In the genomic region with DNA sequence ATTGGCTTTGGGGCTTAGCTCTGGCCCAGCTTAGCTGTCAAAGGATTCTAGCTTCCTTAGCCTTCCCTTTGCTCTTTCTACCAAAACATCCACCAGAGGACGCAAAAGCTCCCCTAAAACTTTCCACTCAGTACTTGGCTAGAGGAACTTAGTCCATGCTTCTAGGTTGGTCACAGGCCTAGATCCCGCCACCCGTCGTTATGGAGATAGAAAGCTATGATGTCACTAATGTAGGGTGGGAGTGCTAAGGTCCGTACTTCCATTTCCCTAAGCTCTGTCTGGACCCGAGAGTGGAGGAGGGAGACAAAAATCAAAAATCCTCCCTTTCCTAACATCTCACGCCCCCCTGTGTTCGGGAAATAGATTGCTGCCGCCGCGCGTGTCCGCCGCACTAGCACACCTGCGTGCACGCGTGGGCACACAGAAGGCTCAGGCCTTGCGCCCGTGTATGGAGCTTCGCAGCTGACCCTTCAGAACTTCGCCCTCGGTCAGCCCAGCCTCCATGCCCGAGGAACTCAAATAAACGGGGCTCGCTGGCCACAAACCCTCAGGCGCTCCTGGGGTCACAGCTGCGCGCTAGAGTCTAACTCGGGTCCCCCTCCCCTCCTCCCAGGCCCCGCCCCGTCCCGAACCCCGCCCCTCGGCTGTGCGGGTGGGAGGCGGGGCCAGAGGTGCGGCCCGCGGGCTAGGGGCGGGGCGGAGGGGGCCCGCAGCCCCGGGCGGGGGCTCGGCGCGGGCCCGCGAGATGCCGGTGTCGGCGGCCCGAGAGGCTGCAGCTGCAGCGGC, we compare ENCODE assay signal across 8 mouse cellular contexts. TPM values are rescaled to one million over a fixed set of nuclear protein-coding genes. Genes with fewer than 3 reads are reported as not detected.
A peak's percentile ranks its signal among the peaks of the same experiment; 100 is the strongest.
DNase-seq lines count a peak whose midpoint lies in the region; ATAC-seq and TF ChIP-seq lines count a peak whose summit lies in the region.

No protein-coding gene starts in this region.

- TF ChIP-seq CTCF in intestine, postnatal 0 days (IDR thresholded peaks at IDR 0.05; ENCODE audit: low read depth) = peak; percentile 82

- peaks cover 42% of the 10 kb centered on the region for H3K27me3 ChIP-seq in embryonic facial prominence, embryonic 10.5 days (replicated peaks; ENCODE audit: low read depth, poor library complexity, severe bottlenecking)
- no peaks in the 10 kb centered on the region for H3K27me3 ChIP-seq in intestine, postnatal 0 days (replicated peaks; ENCODE audit: control insufficient read depth, insufficient read depth, low read length)

- H3K4me1 ChIP-seq in embryonic facial prominence, embryonic 10.5 days = peaks cover 86% of the 10 kb centered on the region
- 0 out of 2 replicates have a peak, but pooled peaks cover 7% of the 10 kb centered on the region for H3K4me1 ChIP-seq in intestine, postnatal 0 days (replicated peaks; ENCODE audit: control insufficient read depth, insufficient read depth, low read length)

- intact Hi-C loops in left cerebral cortex, postnatal 25 days (cut with DNase I) = loop anchor here (2.0 kb wide), 2 partner anchors 77 to 85 kb away; partner anchors contain the start of gene Nbr1

- H3K4me3 ChIP-seq in embryonic facial prominence, embryonic 10.5 days = peak overlapping the region; percentile 90
- peak overlapping the region; percentile 76 for H3K4me3 ChIP-seq in intestine, postnatal 0 days (ENCODE audit: low read depth, low read length)

- no peaks in the 10 kb centered on the region for H3K9me3 ChIP-seq in embryonic facial prominence, embryonic 10.5 days
- no peaks in the 10 kb centered on the region for H3K9me3 ChIP-seq in intestine, postnatal 0 days (ENCODE audit: control insufficient read depth)

- peak overlapping the region; percentile 88 for H3K27ac ChIP-seq in embryonic facial prominence, embryonic 10.5 days (replicated peaks)
- peak overlapping the region; percentile 68 for H3K27ac ChIP-seq in intestine, postnatal 0 days (ENCODE audit: low read depth, low read length)

- peak; percentile 79 for DNase-seq in adrenal gland, adult 8-10 months
- DNase-seq in embryonic facial prominence, embryonic 10.5 days (ENCODE audit: low spot score) = peak; percentile 89
- peak; percentile 70 to 81 for DNase-seq in left cerebral cortex, postnatal 25 days (ENCODE audit: low spot score in 2 of 2)
- peak; percentile 55 for DNase-seq in right cerebral cortex, postnatal 14 days

- ATAC-seq in granulocyte monocyte progenitor cell, adult 5-6 weeks (replicated peaks; ENCODE audit: poor library complexity, severe bottlenecking) = peak; percentile 44
- ATAC-seq in intestine, postnatal 0 days = peak; percentile 58
- peak; percentile 34 for ATAC-seq in megakaryocyte-erythroid progenitor cell, adult 5-6 weeks (replicated peaks; ENCODE audit: low FRiP score, low TSS enrichment, poor library complexity, severe bottlenecking)
- no peak for ATAC-seq in erythroid progenitor cell, adult 5-6 weeks (replicated peaks; ENCODE audit: low FRiP score, poor library complexity, severe bottlenecking)

- peak overlapping the region; percentile 99 for H3K4me2 ChIP-seq in intestine, postnatal 0 days (replicated peaks; ENCODE audit: low read depth)

- peaks cover 7% of the 10 kb centered on the region; the same call in 1 of the 2 replicates for H3K36me3 ChIP-seq in embryonic facial prominence, embryonic 10.5 days (replicated peaks)
- peaks cover 1% of the 10 kb centered on the region; the same call in 1 of the 2 replicates for H3K36me3 ChIP-seq in intestine, postnatal 0 days (ENCODE audit: control insufficient read depth, insufficient read depth)

- peak overlapping the region; percentile 68 for H3K9ac ChIP-seq in intestine, postnatal 0 days (ENCODE audit: low read depth, low read length)

- under 1% methylated on average over 54 of the region's 54 CpGs for whole genome bisulfite sequencing in embryonic facial prominence, embryonic 10.5 days
- under 1% methylated on average over 46 of the region's 54 CpGs for WGBS in intestine, postnatal 0 days

RNA-seq across cellular contexts. Expression of gene Vat1, which starts 1.6 kb away (rescaled TPM):
- total RNA-seq in adrenal gland, adult 8-10 months (2022) = 100 to 1,000 TPM; 135 to 192 (median 171) TPM
- 21.3 and 29.6 TPM in 2 replicates for polyA plus RNA-seq in embryonic facial prominence, embryonic 10.5 days (2016; fragmentation: Nextera tagmentation; extraction: Ambion mirVana)
- 77.1 and 85.8 TPM in 2 replicates for total RNA-seq in granulocyte monocyte progenitor cell, adult 5-6 weeks (2014; fragmentation: Nextera tagmentation)
- 56.3 and 66.2 TPM in 2 replicates for total RNA-seq in granulocyte monocyte progenitor cell, adult 5-6 weeks (2017)
- 94.5 and 95.6 TPM in 2 replicates for polyA plus RNA-seq in intestine, postnatal 0 days (2015; fragmentation: Nextera tagmentation; extraction: Ambion mirVana)
- total RNA-seq in left cerebral cortex, postnatal 25 days (2021) = 10 to 100 TPM; 36.7 to 39.9 TPM
- total RNA-seq in megakaryocyte-erythroid progenitor cell, adult 5-6 weeks (2014; fragmentation: Nextera tagmentation) = 6.5 and 7.4 TPM in 2 replicates
- 3.3 and 5.4 TPM in 2 replicates for total RNA-seq in megakaryocyte-erythroid progenitor cell, adult 5-6 weeks (2017)
- total RNA-seq in erythroid progenitor cell, adult 5-6 weeks (2015; ENCODE audit: low replicate concordance) = 9.0 and 13.4 TPM in 2 replicates
- total RNA-seq in erythroid progenitor cell, adult 5-6 weeks (2017; ENCODE audit: low replicate concordance) = 4.7 and 6.1 TPM in 2 replicates

RNA-seq across cellular contexts. Expression of gene Rnd2, which starts 2.9 kb away (rescaled TPM):
- total RNA-seq in adrenal gland, adult 8-10 months (2022) = 10 to 100 TPM in 3 of 4 experiments, 1 to 10 TPM in 1; 9.2 to 23.8 (median 16.2) TPM
- polyA plus RNA-seq in embryonic facial prominence, embryonic 10.5 days (2016; fragmentation: Nextera tagmentation; extraction: Ambion mirVana) = 16.5 and 31.6 TPM in 2 replicates
- total RNA-seq in granulocyte monocyte progenitor cell, adult 5-6 weeks (2014; fragmentation: Nextera tagmentation) = 1.4 and 3.0 TPM in 2 replicates
- total RNA-seq in granulocyte monocyte progenitor cell, adult 5-6 weeks (2017) = 0.52 and 2.2 TPM in 2 replicates
- 27.8 and 31.9 TPM in 2 replicates for polyA plus RNA-seq in intestine, postnatal 0 days (2015; fragmentation: Nextera tagmentation; extraction: Ambion mirVana)
- total RNA-seq in left cerebral cortex, postnatal 25 days (2021) = 100 to 1,000 TPM; 149 to 175 TPM
- total RNA-seq in megakaryocyte-erythroid progenitor cell, adult 5-6 weeks (2014; fragmentation: Nextera tagmentation) = 1.6 and 7.2 TPM in 2 replicates
- 3.5 and 3.8 TPM in 2 replicates for total RNA-seq in megakaryocyte-erythroid progenitor cell, adult 5-6 weeks (2017)
- total RNA-seq in erythroid progenitor cell, adult 5-6 weeks (2015; ENCODE audit: low replicate concordance) = not detected in 2 replicates
- not detected in 2 replicates for total RNA-seq in erythroid progenitor cell, adult 5-6 weeks (2017; ENCODE audit: low replicate concordance)

RNA-seq across cellular contexts. Expression of gene Ifi35, which starts 19.5 kb away (rescaled TPM):
- 10 to 100 TPM; 34.4 to 50.3 (median 46.5) TPM for total RNA-seq in adrenal gland, adult 8-10 months (2022)
- polyA plus RNA-seq in embryonic facial prominence, embryonic 10.5 days (2016; fragmentation: Nextera tagmentation; extraction: Ambion mirVana) = 2.1 and 3.1 TPM in 2 replicates
- total RNA-seq in granulocyte monocyte progenitor cell, adult 5-6 weeks (2014; fragmentation: Nextera tagmentation) = 26.9 and 29.5 TPM in 2 replicates
- total RNA-seq in granulocyte monocyte progenitor cell, adult 5-6 weeks (2017) = 27.7 and 33.0 TPM in 2 replicates
- 100 and 102 TPM in 2 replicates for polyA plus RNA-seq in intestine, postnatal 0 days (2015; fragmentation: Nextera tagmentation; extraction: Ambion mirVana)
- 1 to 10 TPM; 2.0 to 2.4 TPM for total RNA-seq in left cerebral cortex, postnatal 25 days (2021)
- total RNA-seq in megakaryocyte-erythroid progenitor cell, adult 5-6 weeks (2014; fragmentation: Nextera tagmentation) = 35.5 and 44.1 TPM in 2 replicates
- total RNA-seq in megakaryocyte-erythroid progenitor cell, adult 5-6 weeks (2017) = 31.7 and 33.5 TPM in 2 replicates
- total RNA-seq in erythroid progenitor cell, adult 5-6 weeks (2015; ENCODE audit: low replicate concordance) = 39.8 and 73.2 TPM in 2 replicates
- 43.6 and 47.4 TPM in 2 replicates for total RNA-seq in erythroid progenitor cell, adult 5-6 weeks (2017; ENCODE audit: low replicate concordance)

RNA-seq across cellular contexts. Expression of gene Rpl27, which starts 25.6 kb away (rescaled TPM):
- 10 to 100 TPM; 48.6 to 99.3 (median 63.5) TPM for total RNA-seq in adrenal gland, adult 8-10 months (2022)
- 469 and 481 TPM in 2 replicates for polyA plus RNA-seq in embryonic facial prominence, embryonic 10.5 days (2016; fragmentation: Nextera tagmentation; extraction: Ambion mirVana)
- total RNA-seq in granulocyte monocyte progenitor cell, adult 5-6 weeks (2014; fragmentation: Nextera tagmentation) = 1,057 and 1,193 TPM in 2 replicates
- total RNA-seq in granulocyte monocyte progenitor cell, adult 5-6 weeks (2017) = 795 and 2,552 TPM in 2 replicates
- 240 and 241 TPM in 2 replicates for polyA plus RNA-seq in intestine, postnatal 0 days (2015; fragmentation: Nextera tagmentation; extraction: Ambion mirVana)
- 10 to 100 TPM; 32.5 to 37.0 TPM for total RNA-seq in left cerebral cortex, postnatal 25 days (2021)
- 1,243 and 1,644 TPM in 2 replicates for total RNA-seq in megakaryocyte-erythroid progenitor cell, adult 5-6 weeks (2014; fragmentation: Nextera tagmentation)
- total RNA-seq in megakaryocyte-erythroid progenitor cell, adult 5-6 weeks (2017) = 3,990 and 4,375 TPM in 2 replicates
- 179 and 183 TPM in 2 replicates for total RNA-seq in erythroid progenitor cell, adult 5-6 weeks (2015; ENCODE audit: low replicate concordance)
- total RNA-seq in erythroid progenitor cell, adult 5-6 weeks (2017; ENCODE audit: low replicate concordance) = 266 and 615 TPM in 2 replicates

RNA-seq across cellular contexts. Expression of gene Ptges3l, which starts 42.5 kb away (rescaled TPM):
- 1 to 10 TPM; 3.5 to 8.7 (median 6.0) TPM for total RNA-seq in adrenal gland, adult 8-10 months (2022)
- 3.9 and 4.7 TPM in 2 replicates for polyA plus RNA-seq in embryonic facial prominence, embryonic 10.5 days (2016; fragmentation: Nextera tagmentation; extraction: Ambion mirVana)
- 0.49 and 2.7 TPM in 2 replicates for total RNA-seq in granulocyte monocyte progenitor cell, adult 5-6 weeks (2014; fragmentation: Nextera tagmentation)
- total RNA-seq in granulocyte monocyte progenitor cell, adult 5-6 weeks (2017) = 0.52 and 9.1 TPM in 2 replicates
- polyA plus RNA-seq in intestine, postnatal 0 days (2015; fragmentation: Nextera tagmentation; extraction: Ambion mirVana) = 7.0 and 7.8 TPM in 2 replicates
- total RNA-seq in left cerebral cortex, postnatal 25 days (2021) = 1 to 10 TPM; 4.0 to 6.0 TPM
- total RNA-seq in megakaryocyte-erythroid progenitor cell, adult 5-6 weeks (2014; fragmentation: Nextera tagmentation) = not detected in 2 replicates
- total RNA-seq in megakaryocyte-erythroid progenitor cell, adult 5-6 weeks (2017) = not detected in 2 replicates
- not detected in 2 replicates for total RNA-seq in erythroid progenitor cell, adult 5-6 weeks (2015; ENCODE audit: low replicate concordance)
- total RNA-seq in erythroid progenitor cell, adult 5-6 weeks (2017; ENCODE audit: low replicate concordance) = not detected in 2 replicates

Comparison
In these comparisons a context has a peak if more than half of its experiments do, and no peak if none do; other contexts are left out.
1. RNA of gene Rnd2, which starts 2.9 kb away (total RNA-seq): 149 to 175 TPM in left cerebral cortex, postnatal 25 days; 9.2 to 23.8 TPM in adrenal gland, adult 8-10 months, 1.6 to 7.2 TPM in megakaryocyte-erythroid progenitor cell, adult 5-6 weeks, 0.52 to 3.0 TPM in granulocyte monocyte progenitor cell, adult 5-6 weeks and not detected in erythroid progenitor cell, adult 5-6 weeks; every median in the first group is over 4 times any median in the second.
2. RNA of gene Ifi35, which starts 19.5 kb away (total RNA-seq): 34.4 to 50.3 TPM in adrenal gland, adult 8-10 months, 39.8 to 73.2 TPM in erythroid progenitor cell, adult 5-6 weeks, 31.7 to 44.1 TPM in megakaryocyte-erythroid progenitor cell, adult 5-6 weeks and 26.9 to 33.0 TPM in granulocyte monocyte progenitor cell, adult 5-6 weeks; 2.0 to 2.4 TPM in left cerebral cortex, postnatal 25 days; every median in the first group is over 4 times any median in the second.
3. Peak in every context shown above with its lines, with median percentiles within 50 percentile points of each other: DNase-seq.